Mouse (Mus musculus): ENCODE measurements around the gene Taf13. TPM values are rescaled to one million over a fixed set of nuclear protein-coding genes. Genes with fewer than 3 reads are reported as not detected.

The Taf13 gene
- polyA plus RNA-seq (2012; rRNA removed) = 33.6 and 33.8 TPM in 2 replicates

GRCm38 (mm10) chr3:108571443-108572294 lies at the start of gene Taf13:
Gene Taf13, plus strand, starts transcription at chr3:108571698.

DNA sequence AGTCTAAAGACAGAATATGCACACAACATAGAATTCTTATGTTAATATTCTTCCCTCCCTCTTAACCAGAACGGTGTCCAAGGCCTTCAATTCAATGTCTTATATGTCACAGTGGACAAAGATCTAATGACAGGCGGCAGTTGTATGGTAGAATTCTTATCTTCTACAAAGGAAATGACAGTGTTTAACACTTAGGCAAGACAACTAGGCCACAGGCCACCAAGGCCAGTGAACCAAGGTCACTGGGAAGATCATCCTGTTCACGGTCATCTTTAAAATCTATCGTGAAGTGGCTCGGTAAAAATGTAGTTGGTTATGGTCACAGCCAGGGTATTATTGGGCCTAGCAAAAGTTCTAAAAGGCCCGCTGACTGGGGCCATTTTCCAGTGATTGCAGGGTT lies 37.5 kb upstream of the Taf13 start, which contains the start of gene 1700013F07Rik:
TSS of gene 1700013F07Rik (plus strand) at position 200 of the 400 bp plus-strand sequence.

GRCm38 (mm10) chr3:108536517-108537260 lies 34.8 kb upstream of the Taf13 start, which contains the start of gene 5330417C22Rik:
Gene 5330417C22Rik, minus strand, starts transcription at chr3:108536536.

GRCm38 (mm10) chr3:108562133-108562730 lies 9.3 kb upstream of the Taf13 start, which contains the start of gene Tmem167b:
Gene Tmem167b, minus strand, starts transcription at chr3:108562466.

GRCm38 (mm10) chr3:108590786-108591529 lies 19.5 kb downstream of the Taf13 start, which contains the start of gene Wdr47:
Gene Wdr47, plus strand, starts transcription at chr3:108591279.

Other genes starting within 250 kb of the Taf13 start
- 0.07 and 0.09 TPM in 2 replicates for gene Mybphl, start 206.8 kb upstream of the Taf13 start, polyA plus RNA-seq (2012; rRNA removed)
- gene Psrc1, start 187.9 kb upstream of the Taf13 start, polyA plus RNA-seq (2012; rRNA removed) = 48.8 and 69.0 TPM in 2 replicates
- gene Celsr2, start 156.1 kb upstream of the Taf13 start, polyA plus RNA-seq (2012; rRNA removed) = 66.1 and 72.8 TPM in 2 replicates
- 193 and 227 TPM in 2 replicates for gene Sars, start 126.5 kb upstream of the Taf13 start, polyA plus RNA-seq (2012; rRNA removed)
- 1.6 and 1.8 TPM in 2 replicates for gene 1700013F07Rik, start 37.5 kb upstream of the Taf13 start, polyA plus RNA-seq (2012; rRNA removed)
- gene 5330417C22Rik, start 35.2 kb upstream of the Taf13 start, polyA plus RNA-seq (2012; rRNA removed) = 5.7 and 6.4 TPM in 2 replicates
- gene Tmem167b, start 9.2 kb upstream of the Taf13 start, polyA plus RNA-seq (2012; rRNA removed) = 15.9 and 16.8 TPM in 2 replicates
- gene Wdr47, start 19.6 kb downstream of the Taf13 start, polyA plus RNA-seq (2012; rRNA removed) = 78.4 and 92.7 TPM in 2 replicates
- gene Clcc1, start 82.2 kb downstream of the Taf13 start, polyA plus RNA-seq (2012; rRNA removed) = 59.0 and 61.8 TPM in 2 replicates
- gene Gpsm2, start 150.6 kb downstream of the Taf13 start, polyA plus RNA-seq (2012; rRNA removed) = 20.0 and 27.7 TPM in 2 replicates
- gene Aknad1, start 168.0 kb downstream of the Taf13 start, polyA plus RNA-seq (2012; rRNA removed) = 0.04 and 0.40 TPM in 2 replicates

Measured in central nervous system, embryonic 14 days (tissue).